Mouse (Mus musculus) forebrain, embryonic 15.5 days (tissue): ENCODE measurements around the gene Gm42742. TPM values are rescaled to one million over a fixed set of nuclear protein-coding genes. Genes with fewer than 3 reads are reported as not detected.
A peak's percentile ranks its signal among the peaks of the same experiment; 100 is the strongest.

Experiments used
- ATAC-seq: fragments of 200-750 bp; cut with Nextera tagmentation; replicated peaks from 2 replicates; pipeline ENCODE4 v1.8.0; 2017; ENCODE audit warnings: mild to moderate bottlenecking, moderate TSS enrichment, moderate library complexity
- H3K27ac ChIP-seq: fragments of 300-500 bp; sonication (generic); replicated peaks from 2 replicates; pipeline ENCODE4 v1.5.1; 2015; ENCODE audit warnings: mild to moderate bottlenecking, inconsistent platforms
- H3K27me3 ChIP-seq: fragments of 300-500 bp; sonication (generic); 2 replicates; pipeline ENCODE4 v1.6.1; 2015; ENCODE audit warnings: inconsistent platforms
- H3K36me3 ChIP-seq: fragments of 300-500 bp; sonication (generic); 2 replicates; pipeline ENCODE4 v1.6.1; 2015; ENCODE audit warnings: mild to moderate bottlenecking, inconsistent platforms
- H3K4me1 ChIP-seq: fragments of 300-500 bp; sonication (generic); 2 replicates; pipeline ENCODE4 v1.6.1; 2015; ENCODE audit warnings: inconsistent platforms
- H3K4me2 ChIP-seq: fragments of 300-500 bp; sonication (generic); replicated peaks from 2 replicates; pipeline ENCODE4 v1.6.1; 2015; ENCODE audit warnings: mild to moderate bottlenecking, inconsistent platforms
- H3K4me3 ChIP-seq: fragments of 300-500 bp; sonication (generic); 2 replicates; pipeline ENCODE4 v1.5.1; 2015; ENCODE audit warnings: mild to moderate bottlenecking, inconsistent platforms
- H3K9ac ChIP-seq: fragments of 300-500 bp; sonication (generic); replicated peaks from 2 replicates; pipeline ENCODE4 v1.6.1; 2015; ENCODE audit warnings: mild to moderate bottlenecking, inconsistent platforms
- H3K9me3 ChIP-seq: fragments of 300-500 bp; sonication (generic); 2 replicates; pipeline ENCODE4 v1.6.1; 2016; ENCODE audit warnings: inconsistent platforms
- WGBS: fragments of 180-500 bp; shearing (Covaris S2); methylation state at CpG from one replicate; pipeline ENCODE4 v1.1.7; 2015; ENCODE audit warnings: mixed read lengths; 5-methylcytosine and 5-hydroxymethylcytosine counted together
- polyA plus RNA-seq: library from polyadenylated mRNA; unstranded; fragments of >200 nt; fragmentation: Nextera tagmentation; extraction: Ambion mirVana; gene quantifications from 2 replicates; pipeline ENCODE4 v1.2.1, GENCODE M21; 2015

The Gm42742 gene
- polyA plus RNA-seq, 1 experiment from 2014 or later = 75.6 TPM

GRCm38 (mm10) chr7:127018416-127019305 is 2.2 kb downstream of the Gm42742 start:
- peak overlapping the region; percentile 98 for H3K27ac ChIP-seq

GRCm38 (mm10) chr7:127017950-127018345 is 2.9 kb downstream of the Gm42742 start:
- peak overlapping the region; percentile 98 for H3K27ac ChIP-seq
- H3K9me3 ChIP-seq = no peaks in the 10 kb centered on the region
- H3K4me2 ChIP-seq = peak overlapping the region; percentile 18
- 0 out of 2 replicates have a peak overlapping the region, but pooled peaks have one; percentile 25 for H3K9ac ChIP-seq
- WGBS = 51% methylated on average over 6 of the region's 6 CpGs
- H3K36me3 ChIP-seq = peaks cover 25% of the 10 kb centered on the region
- no peaks in the 10 kb centered on the region for H3K27me3 ChIP-seq
- H3K4me3 ChIP-seq = peak overlapping the region; percentile 5; the same call in 1 of the 2 replicates
- ATAC-seq = no peak
- peaks cover 79% of the 10 kb centered on the region for H3K4me1 ChIP-seq

More at GRCm38 (mm10) chr7:127018416-127019305, 2.2 kb downstream of the Gm42742 start:
- Histone ChIP-seq H3K36me3 (peaks cover 32% of the 10 kb centered on the region), H3K4me1 (peaks cover 86% of the 10 kb centered on the region), H3K27me3 (no peaks in the 10 kb centered on the region), H3K4me3 (0 out of 2 replicates have a peak overlapping the region, but pooled peaks have one; percentile 59), H3K9ac (peak overlapping the region; percentile 25), H3K9me3 (no peaks in the 10 kb centered on the region), H3K4me2 (0 out of 2 replicates have a peak overlapping the region, but pooled peaks have one; percentile 5)
- 85% methylated on average over 15 of the region's 15 CpGs for WGBS
- no peak for ATAC-seq

- WGBS = under 1% methylated on average over 39 of the region's 39 CpGs
- peaks cover 72% of the 10 kb centered on the region for H3K4me1 ChIP-seq
Measured at GRCm38 (mm10) chr7:127016971-127017949, 3.6 kb downstream of the Gm42742 start, which contains the start of gene Pagr1a. Gene Pagr1a (minus strand): TSS chr7:127017352.

GRCm38 (mm10) chr7:127016486-127016938 is 4.4 kb downstream of the Gm42742 start:
- peak; percentile 44 for ATAC-seq
- WGBS = 0% methylated on average over 22 of the region's 22 CpGs
- Histone ChIP-seq H3K4me3 (peak overlapping the region; percentile 72), H3K4me2 (peak overlapping the region; percentile 94), H3K36me3 (peaks cover 17% of the 10 kb centered on the region), H3K27ac (peak overlapping the region; percentile 98), H3K27me3 (no peaks in the 10 kb centered on the region), H3K9ac (peak overlapping the region; percentile 84), H3K4me1 (peaks cover 65% of the 10 kb centered on the region), H3K9me3 (no peaks in the 10 kb centered on the region)

More at GRCm38 (mm10) chr7:127016971-127017949, 3.6 kb downstream of the Gm42742 start, which contains the start of gene Pagr1a:
- peak; percentile 81 for ATAC-seq
- H3K4me2 ChIP-seq = peak within 1 kb of the TSS; percentile 94
- no peaks in the 10 kb centered on the region for H3K27me3 ChIP-seq
- H3K36me3 ChIP-seq = peaks cover 20% of the 10 kb centered on the region
- H3K4me3 ChIP-seq = peak within 1 kb of the TSS; percentile 72
- peak within 1 kb of the TSS; percentile 84 for H3K9ac ChIP-seq
- no peaks in the 10 kb centered on the region for H3K9me3 ChIP-seq
- peak within 1 kb of the TSS; percentile 98 for H3K27ac ChIP-seq

GRCm38 (mm10) chr7:127016481-127016485 is 4.6 kb downstream of the Gm42742 start, which contains the start of gene Pagr1b:
Gene Pagr1b (minus strand): TSS chr7:127016484.
- Histone ChIP-seq H3K4me2 (peak within 1 kb of the TSS; percentile 94), H3K36me3 (peaks cover 17% of the 10 kb centered on the region), H3K4me1 (peaks cover 62% of the 10 kb centered on the region), H3K9me3 (no peaks in the 10 kb centered on the region), H3K27ac (peak within 1 kb of the TSS; percentile 98), H3K9ac (peak within 1 kb of the TSS; percentile 84), H3K4me3 (peak within 1 kb of the TSS; percentile 72), H3K27me3 (no peaks in the 10 kb centered on the region)
- ATAC-seq = no peak

GRCm38 (mm10) chr7:127016081-127016480 is 4.8 kb downstream of the Gm42742 start:
- Histone ChIP-seq H3K9ac (peak overlapping the region; percentile 84), H3K4me3 (peak overlapping the region; percentile 72), H3K4me2 (peak overlapping the region; percentile 94), H3K36me3 (peaks cover 17% of the 10 kb centered on the region), H3K27me3 (no peaks in the 10 kb centered on the region), H3K9me3 (no peaks in the 10 kb centered on the region), H3K27ac (peak overlapping the region; percentile 98), H3K4me1 (peaks cover 60% of the 10 kb centered on the region)
- ATAC-seq = peak; percentile 1; the same call in 1 of the 2 replicates
- WGBS = under 1% methylated on average over 10 of the region's 10 CpGs

GRCm38 (mm10) chr7:127014993-127015392 is 5.9 kb downstream of the Gm42742 start:
- peaks cover 49% of the 10 kb centered on the region for H3K4me1 ChIP-seq
- no peak overlapping the region for H3K4me3 ChIP-seq
- H3K27ac ChIP-seq = no peak overlapping the region
- no peaks in the 10 kb centered on the region for H3K27me3 ChIP-seq
- peaks cover 17% of the 10 kb centered on the region for H3K36me3 ChIP-seq
- WGBS = 94% methylated on average over 12 of the region's 12 CpGs
- H3K4me2 ChIP-seq = no peak overlapping the region
- no peaks in the 10 kb centered on the region for H3K9me3 ChIP-seq
- H3K9ac ChIP-seq = no peak overlapping the region
- no peak for ATAC-seq

- H3K4me3 ChIP-seq = peak within 1 kb of the TSS; percentile 6; the same call in 1 of the 2 replicates
Measured at GRCm38 (mm10) chr7:127014320-127014719, 6.6 kb downstream of the Gm42742 start, which contains the start of gene Mvp. Gene Mvp (minus strand): TSS chr7:127014621.

GRCm38 (mm10) chr7:127013385-127013784 is 7.5 kb downstream of the Gm42742 start:
- no peak overlapping the region for H3K4me2 ChIP-seq
- no peak overlapping the region for H3K4me3 ChIP-seq
- H3K27ac ChIP-seq = no peak overlapping the region
- ATAC-seq = no peak
- WGBS = 90% methylated on average over 6 of the region's 6 CpGs
- no peak overlapping the region for H3K9ac ChIP-seq
- H3K27me3 ChIP-seq = no peaks in the 10 kb centered on the region
- peaks cover 44% of the 10 kb centered on the region for H3K4me1 ChIP-seq
- H3K9me3 ChIP-seq = no peaks in the 10 kb centered on the region
- peaks cover 17% of the 10 kb centered on the region for H3K36me3 ChIP-seq

More at GRCm38 (mm10) chr7:127014320-127014719, 6.6 kb downstream of the Gm42742 start, which contains the start of gene Mvp:
- peaks cover 44% of the 10 kb centered on the region for H3K4me1 ChIP-seq
- peak within 1 kb of the TSS; percentile 7; the same call in 1 of the 2 replicates for H3K4me2 ChIP-seq
- no peak for ATAC-seq
- 76% methylated on average over 11 of the region's 11 CpGs for WGBS
- H3K9ac ChIP-seq = no peak within 1 kb of the TSS
- peaks cover 17% of the 10 kb centered on the region for H3K36me3 ChIP-seq
- H3K9me3 ChIP-seq = no peaks in the 10 kb centered on the region
- no peaks in the 10 kb centered on the region for H3K27me3 ChIP-seq
- peak within 1 kb of the TSS; percentile 98; the same call in 1 of the 2 replicates for H3K27ac ChIP-seq

- 94% methylated on average over 10 of the region's 10 CpGs for WGBS
- H3K27me3 ChIP-seq = no peaks in the 10 kb centered on the region
Measured at GRCm38 (mm10) chr7:127012845-127013244, 8.1 kb downstream of the Gm42742 start.

GRCm38 (mm10) chr7:127012374-127012773 is 8.5 kb downstream of the Gm42742 start:
- no peaks in the 10 kb centered on the region for H3K27me3 ChIP-seq
- H3K4me1 ChIP-seq = peaks cover 38% of the 10 kb centered on the region
- no peak overlapping the region for H3K9ac ChIP-seq
- no peak for ATAC-seq
- H3K9me3 ChIP-seq = no peaks in the 10 kb centered on the region
- no peak overlapping the region for H3K27ac ChIP-seq
- H3K4me3 ChIP-seq = no peak overlapping the region
- H3K4me2 ChIP-seq = no peak overlapping the region
- WGBS = 93% methylated on average over 6 of the region's 6 CpGs
- H3K36me3 ChIP-seq = peaks cover 17% of the 10 kb centered on the region

More at GRCm38 (mm10) chr7:127012845-127013244, 8.1 kb downstream of the Gm42742 start:
- peaks cover 43% of the 10 kb centered on the region for H3K4me1 ChIP-seq
- H3K4me3 ChIP-seq = no peak overlapping the region
- no peak overlapping the region for H3K4me2 ChIP-seq
- ATAC-seq = no peak
- H3K27ac ChIP-seq = no peak overlapping the region
- no peaks in the 10 kb centered on the region for H3K9me3 ChIP-seq
- H3K9ac ChIP-seq = no peak overlapping the region
- H3K36me3 ChIP-seq = peaks cover 17% of the 10 kb centered on the region
